Mouse (Mus musculus) kidney, postnatal 4 days (tissue): ENCODE data around the gene H2-Q2.
"Not testable (repeated sequence)": the region's sequence is repeated elsewhere in the genome, so short reads cannot be mapped to it uniquely, and the experiment has no call there.

Experiments used
- DNase-seq, 2 experiments: peaks; one replicate each; pipeline ENCODE4 v3.0.0; 2021; ENCODE audit warnings: mixed read lengths in 2 of 2

Gene H2-Q2

GRCm38 (mm10) chr17:35342071-35342671, at the start of gene H2-Q2:
Gene H2-Q2, plus strand, starts transcription at chr17:35342242.
- peak; percentile 8 to 25 for DNase-seq

- DNase-seq: peak; percentile 80 to 83
These were observed 46.2 kb upstream of the H2-Q2 start for GRCm38 (mm10) chr17:35295796-35296195.

- DNase-seq: peak in 1 of 2 experiments; percentile 29
These were observed 41.6 kb upstream of the H2-Q2 start for GRCm38 (mm10) chr17:35300261-35300945.

GRCm38 (mm10) chr17:35301645-35302258, 40.3 kb upstream of the H2-Q2 start:
- DNase-seq: peak; percentile 95 to 96

- DNase-seq: no peak
These were observed 38.8 kb upstream of the H2-Q2 start for GRCm38 (mm10) chr17:35303271-35303670.

- DNase-seq: no peak
These were observed 38.2 kb upstream of the H2-Q2 start for GRCm38 (mm10) chr17:35303756-35304350.

GRCm38 (mm10) chr17:35304478-35304877, 37.6 kb upstream of the H2-Q2 start:
- no peak for DNase-seq

GRCm38 (mm10) chr17:35304921-35305320, 37.1 kb upstream of the H2-Q2 start:
- DNase-seq: not testable (repeated sequence)

- no peak for DNase-seq
These were observed 23.4 kb upstream of the H2-Q2 start for GRCm38 (mm10) chr17:35318671-35319070.

GRCm38 (mm10) chr17:35320327-35321081, 21.5 kb upstream of the H2-Q2 start, which contains the start of gene H2-Q1:
Gene H2-Q1, plus strand, starts transcription at chr17:35320405.
- no peak for DNase-seq

GRCm38 (mm10) chr17:35325124-35325523, 16.9 kb upstream of the H2-Q2 start:
- not testable (repeated sequence) for DNase-seq

- not testable (repeated sequence) for DNase-seq
These were observed 16.0 kb upstream of the H2-Q2 start for GRCm38 (mm10) chr17:35326000-35326399.

GRCm38 (mm10) chr17:35329714-35330113, 12.3 kb upstream of the H2-Q2 start:
- not testable (repeated sequence) for DNase-seq

GRCm38 (mm10) chr17:35331546-35331945, 10.5 kb upstream of the H2-Q2 start:
- DNase-seq: not testable (repeated sequence)

- peak; percentile 14 to 46 for DNase-seq
These were observed 852 bp downstream of the H2-Q2 start for GRCm38 (mm10) chr17:35342711-35343476.

- DNase-seq: not testable (repeated sequence)
These were observed 5.6 kb downstream of the H2-Q2 start for GRCm38 (mm10) chr17:35347659-35348058.

- DNase-seq: not testable (repeated sequence)
These were observed 11.2 kb downstream of the H2-Q2 start for GRCm38 (mm10) chr17:35353275-35353674.

- DNase-seq: no peak
These were observed 12.0 kb downstream of the H2-Q2 start for GRCm38 (mm10) chr17:35354071-35354470.

GRCm38 (mm10) chr17:35357086-35357485, 15.0 kb downstream of the H2-Q2 start:
- DNase-seq: no peak

- DNase-seq: no peak
These were observed 16.9 kb downstream of the H2-Q2 start for GRCm38 (mm10) chr17:35358763-35359469.

- no peak for DNase-seq
These were observed 17.4 kb downstream of the H2-Q2 start for GRCm38 (mm10) chr17:35359470-35359862.
